Mouse (Mus musculus): ENCODE measurements around the gene Tmem273. TPM values are rescaled to one million over a fixed set of nuclear protein-coding genes. Genes with fewer than 3 reads are reported as not detected.

The Tmem273 gene
- polyA plus RNA-seq, 1 experiment: 1.0 TPM

DNA sequence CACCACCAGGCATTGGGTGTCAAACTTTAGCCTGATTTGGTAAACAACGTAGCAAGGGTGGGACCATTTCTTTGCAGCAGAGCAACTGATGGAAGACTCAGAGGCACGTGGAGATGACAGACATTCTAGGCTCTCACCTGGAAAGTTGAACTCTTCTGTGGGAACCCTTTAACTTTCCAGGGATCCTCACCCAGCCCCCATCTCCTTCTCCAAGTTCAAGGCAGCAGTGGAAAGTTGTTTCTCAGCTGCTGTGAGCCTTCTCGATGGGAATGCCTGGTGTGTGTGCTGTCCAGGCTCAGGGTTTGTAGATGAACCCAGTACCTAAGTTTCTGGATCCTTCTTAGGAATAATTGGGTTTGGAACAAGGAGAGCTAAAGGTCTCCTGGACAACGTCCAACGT, 70.5 kb downstream of the Tmem273 start:
- H3K27ac ChIP-seq (ENCODE audit: insufficient read depth, low read depth, low read length): no peak overlapping the region
- no peak for DNase-seq
- H3K4me1 ChIP-seq (ENCODE audit: control insufficient read depth, insufficient read depth, low read length): no peaks in the 10 kb centered on the region
- H3K4me3 ChIP-seq (ENCODE audit: insufficient read depth, low read depth, low read length): peak overlapping the region; percentile 52; the same call in 1 of the 2 replicates
- WGBS: 32% methylated on average over 5 of the region's 5 CpGs
- H3K27me3 ChIP-seq (replicated peaks; ENCODE audit: control insufficient read depth, insufficient read depth, low read length): no peaks in the 10 kb centered on the region; the same call in 1 of the 2 replicates
- H3K36me3 ChIP-seq (ENCODE audit: control insufficient read depth, insufficient read depth, low read length): no peaks in the 10 kb centered on the region
- TF ChIP-seq CTCF (conservative IDR thresholded peaks at IDR 0.05; ENCODE audit: insufficient read depth, insufficient read length, low read depth, low read length) (no peak), POLR2A (IDR thresholded peaks at IDR 0.05; ENCODE audit: low read depth, low read length) (no peak)

GRCm38 (mm10) chr14:32856681-32857328, 71.0 kb downstream of the Tmem273 start, which contains the start of gene Vstm4:
TSS of gene Vstm4 (plus strand) at chr14:32856756.
- Histone ChIP-seq H3K27ac (ENCODE audit: insufficient read depth, low read depth, low read length) (peak within 1 kb of the TSS; percentile 35; the same call in 1 of the 2 replicates), H3K4me1 (ENCODE audit: control insufficient read depth, insufficient read depth, low read length) (no peaks in the 10 kb centered on the region), H3K4me3 (ENCODE audit: insufficient read depth, low read depth, low read length) (peak within 1 kb of the TSS; percentile 52), H3K27me3 (replicated peaks; ENCODE audit: control insufficient read depth, insufficient read depth, low read length) (no peaks in the 10 kb centered on the region; the same call in 1 of the 2 replicates), H3K36me3 (ENCODE audit: control insufficient read depth, insufficient read depth, low read length) (no peaks in the 10 kb centered on the region)
- WGBS: 1% methylated on average over 68 of the region's 68 CpGs
- TF ChIP-seq CTCF (conservative IDR thresholded peaks at IDR 0.05; ENCODE audit: insufficient read depth, insufficient read length, low read depth, low read length) (no peak), POLR2A (IDR thresholded peaks at IDR 0.05; ENCODE audit: low read depth, low read length) (no peak)
- peak; percentile 63 for DNase-seq

GRCm38 (mm10) chr14:32858361-32858760, 72.6 kb downstream of the Tmem273 start:
- H3K4me1 ChIP-seq (ENCODE audit: control insufficient read depth, insufficient read depth, low read length): no peaks in the 10 kb centered on the region
- no peak overlapping the region for H3K27ac ChIP-seq (ENCODE audit: insufficient read depth, low read depth, low read length)
- no peaks in the 10 kb centered on the region for H3K36me3 ChIP-seq (ENCODE audit: control insufficient read depth, insufficient read depth, low read length)
- H3K4me3 ChIP-seq (ENCODE audit: insufficient read depth, low read depth, low read length): no peak overlapping the region
- H3K27me3 ChIP-seq (replicated peaks; ENCODE audit: control insufficient read depth, insufficient read depth, low read length): no peaks in the 10 kb centered on the region; the same call in 1 of the 2 replicates
- WGBS: 92% methylated on average over 10 of the region's 10 CpGs
- TF ChIP-seq POLR2A (IDR thresholded peaks at IDR 0.05; ENCODE audit: low read depth, low read length) (no peak), CTCF (conservative IDR thresholded peaks at IDR 0.05; ENCODE audit: insufficient read depth, insufficient read length, low read depth, low read length) (no peak)
- no peak for DNase-seq

DNA sequence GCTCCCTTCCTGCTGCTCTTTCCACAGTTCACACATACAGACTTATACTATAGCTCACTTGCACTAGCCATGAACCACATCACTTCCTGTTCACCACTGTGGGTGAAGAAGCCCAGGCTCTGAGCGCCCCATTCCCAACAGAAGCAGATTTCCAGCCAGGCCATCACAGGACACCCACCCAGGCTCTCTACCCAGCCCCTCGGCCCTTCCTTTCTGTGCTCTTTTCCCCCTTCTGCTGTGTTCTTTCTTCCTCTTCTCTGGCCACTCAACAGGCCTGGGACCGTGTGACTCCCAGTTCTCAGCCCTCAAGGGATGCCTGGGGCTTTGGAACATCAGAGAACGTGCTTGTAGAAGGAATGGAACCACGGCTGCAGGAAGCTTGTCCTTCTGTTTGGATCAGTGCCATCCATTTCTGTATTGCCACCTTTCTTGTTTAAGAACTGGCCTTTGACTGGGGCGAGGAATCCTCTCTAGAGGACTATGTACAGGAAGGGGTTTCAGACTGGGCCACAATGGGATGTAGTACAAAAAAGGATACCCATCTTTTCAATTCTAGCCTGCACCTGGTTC, 73.3 kb downstream of the Tmem273 start:
- no peak for TF ChIP-seq CTCF (conservative IDR thresholded peaks at IDR 0.05; ENCODE audit: insufficient read depth, insufficient read length, low read depth, low read length)
- TF ChIP-seq POLR2A (IDR thresholded peaks at IDR 0.05; ENCODE audit: low read depth, low read length): no peak
- H3K4me1 ChIP-seq (ENCODE audit: control insufficient read depth, insufficient read depth, low read length): no peaks in the 10 kb centered on the region
- DNase-seq: no peak
- H3K36me3 ChIP-seq (ENCODE audit: control insufficient read depth, insufficient read depth, low read length): no peaks in the 10 kb centered on the region
- H3K4me3 ChIP-seq (ENCODE audit: insufficient read depth, low read depth, low read length): no peak overlapping the region
- no peaks in the 10 kb centered on the region; the same call in 1 of the 2 replicates for H3K27me3 ChIP-seq (replicated peaks; ENCODE audit: control insufficient read depth, insufficient read depth, low read length)
- 68% methylated on average over 6 of the region's 6 CpGs for WGBS
- no peak overlapping the region for H3K27ac ChIP-seq (ENCODE audit: insufficient read depth, low read depth, low read length)

- no peaks in the 10 kb centered on the region for H3K4me1 ChIP-seq (ENCODE audit: control insufficient read depth, insufficient read depth, low read length)
- 68% methylated on average over 11 of the region's 11 CpGs for WGBS
- DNase-seq: peak; percentile 12
- TF ChIP-seq CTCF (conservative IDR thresholded peaks at IDR 0.05; ENCODE audit: insufficient read depth, insufficient read length, low read depth, low read length) (no peak), POLR2A (IDR thresholded peaks at IDR 0.05; ENCODE audit: low read depth, low read length) (no peak)
- no peak overlapping the region for H3K27ac ChIP-seq (ENCODE audit: insufficient read depth, low read depth, low read length)
- no peaks in the 10 kb centered on the region for H3K36me3 ChIP-seq (ENCODE audit: control insufficient read depth, insufficient read depth, low read length)
- H3K4me3 ChIP-seq (ENCODE audit: insufficient read depth, low read depth, low read length): no peak overlapping the region
- H3K27me3 ChIP-seq (replicated peaks; ENCODE audit: control insufficient read depth, insufficient read depth, low read length): no peaks in the 10 kb centered on the region; the same call in 1 of the 2 replicates
Measured at GRCm38 (mm10) chr14:32859831-32860569, 74.2 kb downstream of the Tmem273 start.

DNA sequence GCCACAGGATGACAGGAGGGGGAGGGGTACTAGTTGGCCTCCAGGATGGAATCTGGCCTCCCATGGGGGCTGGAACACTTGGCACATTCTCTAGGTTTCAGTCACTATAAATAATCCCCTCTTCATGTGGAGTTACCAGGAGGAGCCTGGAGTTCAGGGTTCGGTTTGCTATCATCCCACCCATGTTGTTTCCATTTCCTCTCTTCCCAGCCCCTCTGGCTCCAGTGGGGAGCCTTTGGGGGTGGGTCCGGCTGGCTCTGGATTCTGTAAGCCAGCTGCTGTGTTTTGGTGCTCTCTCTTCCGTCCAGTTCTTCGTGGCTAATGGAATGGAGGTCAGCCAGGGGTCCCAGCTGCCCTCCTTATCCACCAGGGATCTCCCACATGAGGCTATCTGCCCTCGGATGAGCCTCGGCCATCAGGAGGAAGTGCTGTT, 75.4 kb downstream of the Tmem273 start:
- peak; percentile 56 for DNase-seq
- TF ChIP-seq CTCF (conservative IDR thresholded peaks at IDR 0.05; ENCODE audit: insufficient read depth, insufficient read length, low read depth, low read length): no peak
- TF ChIP-seq POLR2A (IDR thresholded peaks at IDR 0.05; ENCODE audit: low read depth, low read length): no peak
- Histone ChIP-seq H3K27me3 (replicated peaks; ENCODE audit: control insufficient read depth, insufficient read depth, low read length) (no peaks in the 10 kb centered on the region; the same call in 1 of the 2 replicates), H3K4me1 (ENCODE audit: control insufficient read depth, insufficient read depth, low read length) (no peaks in the 10 kb centered on the region), H3K4me3 (ENCODE audit: insufficient read depth, low read depth, low read length) (no peak overlapping the region), H3K36me3 (ENCODE audit: control insufficient read depth, insufficient read depth, low read length) (no peaks in the 10 kb centered on the region), H3K27ac (ENCODE audit: insufficient read depth, low read depth, low read length) (0 out of 2 replicates have a peak overlapping the region, but pooled peaks have one; percentile 3)
- 21% methylated on average over 6 of the region's 6 CpGs for WGBS

All from kidney, adult 2 months (tissue).